Mouse (Mus musculus) left cerebral cortex, postnatal 36 days (tissue): ENCODE data around the gene Pld1. TPM values are rescaled to one million over a fixed set of nuclear protein-coding genes. Genes with fewer than 3 reads are reported as not detected.
"Not testable (repeated sequence)": the region's sequence is repeated elsewhere in the genome, so short reads cannot be mapped to it uniquely, and the experiment has no call there.

Source experiments
- DNase-seq, 2 experiments: peaks; one replicate each; pipeline ENCODE4 v3.0.0; 2021 to 2022; ENCODE audit warnings: low spot score in 2 of 2, mixed read lengths in 1 of 2
- intact Hi-C: fragments of 180-260 bp; cut with DNase I; formaldehyde crosslinking; loops from one replicate; pipeline ENCODE4 v1.15.1; 2025
- total RNA-seq, 2 experiments: library from RNA; stranded (reverse); gene quantifications; 2 replicates each; pipeline ENCODE4 v1.2.3; 2021

The Pld1 gene
- total RNA-seq, 2 experiments from 2014 or later: 6.9 to 13.7 TPM

GRCm38 (mm10) chr3:27937144-27938110, 1.1 kb upstream of the Pld1 start:
- intact Hi-C loops: no loop called here
- no peak for DNase-seq

GRCm38 (mm10) chr3:27941634-27942033, 3.1 kb downstream of the Pld1 start:
- no peak for DNase-seq
- intact Hi-C loops: no loop called here

- no peak for DNase-seq
These were observed 4.5 kb downstream of the Pld1 start for GRCm38 (mm10) chr3:27942991-27943390.

GRCm38 (mm10) chr3:27945397-27945796, 6.9 kb downstream of the Pld1 start:
- intact Hi-C loops, DNase-seq: not testable (repeated sequence)

More at GRCm38 (mm10) chr3:27942991-27943390, 4.5 kb downstream of the Pld1 start:
- intact Hi-C loops: no loop called here

- intact Hi-C loops: no loop called here
- DNase-seq: no peak
These were observed 10.8 kb downstream of the Pld1 start for GRCm38 (mm10) chr3:27949175-27949872.

GRCm38 (mm10) chr3:27949873-27950250, 11.4 kb downstream of the Pld1 start:
- DNase-seq: no peak
- intact Hi-C loops: no loop called here

- DNase-seq: no peak
- intact Hi-C loops: no loop called here
These were observed 12.2 kb downstream of the Pld1 start for GRCm38 (mm10) chr3:27950726-27951125.

- intact Hi-C loops: no loop called here
- DNase-seq: no peak
These were observed 13.2 kb downstream of the Pld1 start for GRCm38 (mm10) chr3:27951721-27952120.

GRCm38 (mm10) chr3:27956006-27956405, 17.5 kb downstream of the Pld1 start:
- DNase-seq: no peak
- intact Hi-C loops: no loop called here

- intact Hi-C loops: no loop called here
- DNase-seq: no peak
These were observed 20.7 kb downstream of the Pld1 start for GRCm38 (mm10) chr3:27959221-27959620.

GRCm38 (mm10) chr3:27961162-27961561, 22.7 kb downstream of the Pld1 start:
- intact Hi-C loops: loop anchor here (10.0 kb wide), 1 partner anchor 496 kb away; no protein-coding TSS in a partner anchor
- DNase-seq: no peak

GRCm38 (mm10) chr3:27963795-27964201, 25.3 kb downstream of the Pld1 start:
- intact Hi-C loops: loop anchor here (10.0 kb wide), 1 partner anchor 499 kb away; no protein-coding TSS in a partner anchor
- no peak for DNase-seq

- intact Hi-C loops: loop anchor here (10.0 kb wide), 1 partner anchor 504 kb away; no protein-coding TSS in a partner anchor
- DNase-seq: peak; percentile 46 to 49
These were observed 30.2 kb downstream of the Pld1 start for GRCm38 (mm10) chr3:27968671-27969070.

- DNase-seq: no peak
- intact Hi-C loops: no loop called here
These were observed 35.4 kb downstream of the Pld1 start for GRCm38 (mm10) chr3:27973936-27974335.

GRCm38 (mm10) chr3:27974981-27975380, 36.5 kb downstream of the Pld1 start:
- DNase-seq: no peak
- intact Hi-C loops: no loop called here

- intact Hi-C loops: no loop called here
These were observed 38.5 kb downstream of the Pld1 start for GRCm38 (mm10) chr3:27976931-27977544.

GRCm38 (mm10) chr3:27978030-27978723, 39.7 kb downstream of the Pld1 start:
- no peak for DNase-seq
- intact Hi-C loops: no loop called here

More at GRCm38 (mm10) chr3:27976931-27977544, 38.5 kb downstream of the Pld1 start:
- DNase-seq: no peak

- intact Hi-C loops: loop anchor here (5.0 kb wide), 2 partner anchors 56 to 766 kb away; no protein-coding TSS in a partner anchor
- no peak for DNase-seq
These were observed 43.1 kb downstream of the Pld1 start for GRCm38 (mm10) chr3:27981591-27981990.

- intact Hi-C loops: loop anchor here (5.0 kb wide), 2 partner anchors 55 to 765 kb away; no protein-coding TSS in a partner anchor
- DNase-seq: peak; percentile 62 to 74
These were observed 44.0 kb downstream of the Pld1 start for GRCm38 (mm10) chr3:27982436-27983017.
